Mouse (Mus musculus) thymus, adult 2 months (tissue): ENCODE results near the gene Fam186a. TPM values are rescaled to one million over a fixed set of nuclear protein-coding genes. Genes with fewer than 3 reads are reported as not detected.

ENCODE experiments used
- DNase-seq: peaks from one replicate; pipeline ENCODE4 v3.0.0; 2021
- H3K27ac ChIP-seq: fragments of 200-500 bp; 2 replicates; pipeline ENCODE4 v1.5.1; 2012; ENCODE audit warnings: low read length, control low read depth; ENCODE audit not compliant: control insufficient read depth, insufficient read depth
- H3K27me3 ChIP-seq: fragments of 200-500 bp; 2 replicates; pipeline ENCODE4 v1.6.1; 2012; ENCODE audit warnings: mild to moderate bottlenecking, low read length, moderate library complexity, mixed read lengths; ENCODE audit not compliant: control insufficient read depth, insufficient read depth
- H3K36me3 ChIP-seq: fragments of 200-500 bp; 2 replicates; pipeline ENCODE4 v1.6.1; 2012; ENCODE audit warnings: mild to moderate bottlenecking, low read length, moderate library complexity; ENCODE audit not compliant: control insufficient read depth, insufficient read depth
- H3K4me1 ChIP-seq: fragments of 200-500 bp; replicated peaks from 2 replicates; pipeline ENCODE4 v1.6.1; 2012; ENCODE audit warnings: low read length; ENCODE audit not compliant: control insufficient read depth, insufficient read depth
- H3K4me3 ChIP-seq: fragments of 200-500 bp; 2 replicates; pipeline ENCODE4 v1.5.1; 2012; ENCODE audit warnings: mild to moderate bottlenecking, low read length, control low read depth, moderate library complexity; ENCODE audit not compliant: control insufficient read depth, insufficient read depth
- CTCF ChIP-seq: fragments of 200-500 bp; IDR thresholded peaks from 2 replicates; pipeline ENCODE4 v1.5.1; 2012; ENCODE audit warnings: mild to moderate bottlenecking, control low read depth, low read length, moderate library complexity, borderline replicate concordance; ENCODE audit not compliant: control insufficient read depth, poor library complexity, insufficient read depth; ENCODE audit errors: extremely low read depth
- POLR2A ChIP-seq: fragments of 200-500 bp; IDR thresholded peaks from 2 replicates; pipeline ENCODE4 v1.6.1; 2012; ENCODE audit warnings: mild to moderate bottlenecking, low read length, control low read depth, moderate library complexity; ENCODE audit not compliant: control insufficient read depth, poor library complexity, insufficient read depth; ENCODE audit errors: extremely low read depth
- WGBS: fragments of 180-500 bp; shearing (Covaris S2); methylation state at CpG from one replicate; pipeline ENCODE4 v1.1.7; 2018; 5-methylcytosine and 5-hydroxymethylcytosine counted together
- polyA plus RNA-seq: library from polyadenylated mRNA; depleted of rRNA; stranded (reverse); fragments of >200 nt; gene quantifications from 2 replicates; pipeline ENCODE4 v1.2.3, GENCODE M21; 2012; rRNA removed

Fam186a gene
- polyA plus RNA-seq, 1 experiment, result 0.09 TPM

DNA sequence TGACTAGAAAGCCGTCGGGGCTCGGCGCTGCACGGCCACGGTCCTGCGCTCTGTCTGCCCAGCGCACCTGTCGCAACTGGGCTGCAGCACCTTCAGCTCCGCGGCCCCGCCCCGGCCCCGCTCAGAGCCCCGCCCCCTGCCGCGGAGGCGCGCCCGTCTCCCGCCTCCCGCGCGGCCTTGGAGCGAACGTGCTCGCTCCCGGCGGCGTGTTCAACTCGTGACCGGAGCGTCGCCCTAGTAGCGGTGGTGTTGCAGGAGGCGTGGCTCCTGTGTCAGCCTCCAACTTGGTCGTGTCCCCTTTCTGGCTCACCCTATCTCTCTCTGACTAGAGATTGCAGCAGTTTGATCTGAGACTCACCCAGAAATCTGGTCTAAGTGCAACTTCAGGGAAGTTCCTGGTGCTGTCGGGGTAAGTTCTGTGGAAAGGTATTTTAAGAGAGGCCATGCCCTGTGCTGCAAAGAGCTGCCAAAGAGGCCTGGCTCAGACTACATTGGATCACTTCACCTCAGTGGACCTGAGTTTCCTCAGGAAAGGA, 91.5 kb downstream of the Fam186a start, which contains the start of gene Lima1:
Lima1 (minus strand) TSS at position 123 of the 536 bp plus-strand sequence.
- no peak for TF ChIP-seq CTCF
- TF ChIP-seq POLR2A, result no peak
- DNase-seq, result peak; percentile 77
- H3K4me1 ChIP-seq, result peaks cover 7% of the 10 kb centered on the region
- no peaks in the 10 kb centered on the region; the same call in 1 of the 2 replicates for H3K27me3 ChIP-seq
- under 1% methylated on average over 38 of the region's 38 CpGs for WGBS
- H3K27ac ChIP-seq, result no peak within 1 kb of the TSS
- peak within 1 kb of the TSS; percentile 49 for H3K4me3 ChIP-seq
- H3K36me3 ChIP-seq, result no peaks in the 10 kb centered on the region

DNA sequence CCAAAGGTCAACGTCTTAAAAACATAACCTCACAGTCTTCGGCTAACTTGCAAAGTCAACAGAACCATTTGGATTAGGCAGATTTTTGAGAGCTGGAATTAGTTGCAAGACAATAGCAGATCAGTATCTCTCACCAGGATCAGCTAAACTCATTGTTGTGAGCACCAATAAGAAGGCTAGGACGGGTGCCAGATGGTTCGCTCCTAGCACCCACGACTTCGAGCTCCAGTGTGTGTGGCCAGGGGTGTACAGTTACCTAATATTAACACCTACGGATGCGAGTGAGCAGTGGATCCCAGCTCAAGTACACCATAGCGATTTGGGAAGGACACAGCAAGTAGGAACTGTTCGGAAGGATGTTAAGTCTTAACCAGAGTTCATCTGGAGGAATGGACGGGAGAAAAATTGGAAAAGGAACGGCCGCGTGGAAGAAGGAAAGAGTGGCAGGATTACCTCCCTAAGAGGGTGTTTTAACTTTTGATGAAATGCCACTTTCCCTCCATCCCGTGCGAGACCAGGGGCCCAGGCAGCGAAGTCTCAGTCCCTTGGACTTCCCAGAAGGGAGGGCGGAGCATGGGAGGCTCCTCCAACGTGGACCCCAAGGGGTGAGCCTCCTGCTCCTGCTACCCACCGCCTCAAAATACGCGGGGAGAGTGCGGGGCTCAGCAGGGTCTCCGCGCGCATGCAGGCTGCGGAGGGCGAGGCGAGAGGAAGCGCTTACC, 92.1 kb downstream of the Fam186a start:
- DNase-seq, result no peak
- no peaks in the 10 kb centered on the region; the same call in 1 of the 2 replicates for H3K27me3 ChIP-seq
- TF ChIP-seq POLR2A (no peak), CTCF (no peak)
- 6% methylated on average over 30 of the region's 30 CpGs for WGBS
- H3K27ac ChIP-seq, result no peak overlapping the region
- no peaks in the 10 kb centered on the region for H3K36me3 ChIP-seq
- peaks cover 7% of the 10 kb centered on the region for H3K4me1 ChIP-seq
- H3K4me3 ChIP-seq, result peak overlapping the region; percentile 49

DNA sequence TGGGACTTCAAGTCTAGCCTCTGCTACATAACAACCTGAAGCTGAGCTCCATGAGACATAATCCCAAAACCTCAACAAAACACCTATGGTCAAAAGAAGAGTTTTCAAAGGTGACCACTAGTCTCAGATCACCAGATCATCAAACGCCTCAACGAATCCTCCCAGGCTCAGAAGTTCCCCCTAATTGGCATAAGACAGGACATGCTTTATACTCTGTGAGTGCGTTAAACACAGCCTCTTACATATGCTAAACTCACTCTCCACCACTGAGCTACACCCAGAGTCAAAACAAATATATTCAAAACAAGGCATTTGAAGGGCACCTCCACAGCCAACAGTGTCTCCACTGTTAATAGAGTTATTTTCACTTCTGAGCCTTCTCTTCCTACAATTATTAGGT, 94.3 kb downstream of the Fam186a start:
- Histone ChIP-seq H3K27ac (no peak overlapping the region), H3K4me3 (no peak overlapping the region), H3K27me3 (no peaks in the 10 kb centered on the region; the same call in 1 of the 2 replicates), H3K4me1 (peaks cover 7% of the 10 kb centered on the region), H3K36me3 (no peaks in the 10 kb centered on the region)
- DNase-seq, result no peak
- TF ChIP-seq CTCF, result no peak
- TF ChIP-seq POLR2A, result no peak
- WGBS, result 96% methylated on average over 3 of the region's 3 CpGs

Other genes with a start within 250 kb of the Fam186a start
- 108 and 187 TPM in 2 replicates for gene Gpd1, start 249.5 kb downstream of the Fam186a start, polyA plus RNA-seq
- 227 and 284 TPM in 2 replicates for gene Cox14, start 241.4 kb downstream of the Fam186a start, polyA plus RNA-seq
- 48.1 and 59.8 TPM in 2 replicates for gene Cers5, start 194.2 kb downstream of the Fam186a start, polyA plus RNA-seq
- gene Lima1, start 91.6 kb downstream of the Fam186a start, polyA plus RNA-seq, result 11.0 and 12.3 TPM in 2 replicates
- gene Larp4, start 3.0 kb upstream of the Fam186a start, polyA plus RNA-seq, result 76.1 and 88.8 TPM in 2 replicates
- 18.1 and 22.2 TPM in 2 replicates for gene Dip2b, start 71.6 kb upstream of the Fam186a start, polyA plus RNA-seq